Mouse (Mus musculus) hindbrain, embryonic 13.5 days (tissue): ENCODE measurements at regions not wholly inside any gene's neighbourhood (a gene's known extent, or its start where the extent isn't known, plus 50 kb on each side); places are given as distances from the start of the nearest gene placed in this dataset.

ENCODE experiments used
- ATAC-seq: fragments of 200-750 bp; cut with Nextera tagmentation; 2 replicates; pipeline ENCODE4 v1.8.0; 2017; ENCODE audit warnings: moderate TSS enrichment; ENCODE audit not compliant: low FRiP score
- H3K27ac ChIP-seq: fragments of 300-500 bp; sonication (generic); 2 replicates; pipeline ENCODE4 v1.5.1; 2015; ENCODE audit warnings: inconsistent platforms, mild to moderate bottlenecking, moderate library complexity
- H3K27me3 ChIP-seq: fragments of 300-500 bp; sonication (generic); 2 replicates; pipeline ENCODE4 v1.6.1; 2015; ENCODE audit warnings: mild to moderate bottlenecking, inconsistent platforms
- H3K36me3 ChIP-seq: fragments of 300-500 bp; sonication (generic); 2 replicates; pipeline ENCODE4 v1.6.1; 2015; ENCODE audit warnings: mild to moderate bottlenecking, inconsistent platforms
- H3K4me1 ChIP-seq: fragments of 300-500 bp; sonication (generic); replicated peaks from 2 replicates; pipeline ENCODE4 v1.6.1; 2015; ENCODE audit warnings: inconsistent platforms
- H3K4me2 ChIP-seq: fragments of 300-500 bp; sonication (generic); 2 replicates; pipeline ENCODE4 v1.6.1; 2015; ENCODE audit warnings: inconsistent platforms, mild to moderate bottlenecking, moderate library complexity
- H3K4me3 ChIP-seq: fragments of 300-500 bp; sonication (generic); 2 replicates; pipeline ENCODE4 v1.5.1; 2015; ENCODE audit warnings: mild to moderate bottlenecking, inconsistent platforms
- H3K9ac ChIP-seq: fragments of 300-500 bp; sonication (generic); 2 replicates; pipeline ENCODE4 v1.6.1; 2015; ENCODE audit warnings: mild to moderate bottlenecking, inconsistent platforms
- H3K9me3 ChIP-seq: fragments of 300-500 bp; sonication (generic); 2 replicates; pipeline ENCODE4 v1.6.1; 2016; ENCODE audit warnings: inconsistent platforms
- WGBS: fragments of 180-500 bp; shearing (Covaris S2); methylation state at CpG from one replicate; pipeline ENCODE4 v1.1.7; 2015; 5-methylcytosine and 5-hydroxymethylcytosine counted together

GRCm38 (mm10) chr4:124292254-124292653, 318.3 kb downstream of the 3100002H09Rik start:
- WGBS = 17% methylated on average over 17 of the region's 17 CpGs
- Histone ChIP-seq H3K27me3 (no peaks in the 10 kb centered on the region), H3K9ac (peak overlapping the region; percentile 39; the same call in 1 of the 2 replicates), H3K4me2 (peak overlapping the region; percentile 30; the same call in 1 of the 2 replicates), H3K9me3 (no peaks in the 10 kb centered on the region), H3K36me3 (no peaks in the 10 kb centered on the region), H3K27ac (peak overlapping the region; percentile 44; the same call in 1 of the 2 replicates), H3K4me3 (no peak overlapping the region), H3K4me1 (peaks cover 13% of the 10 kb centered on the region)
- ATAC-seq = peak; percentile 54; the same call in 1 of the 2 replicates

GRCm38 (mm10) chr4:124291767-124292166, 318.8 kb downstream of the 3100002H09Rik start:
- H3K27ac ChIP-seq = 0 out of 2 replicates have a peak overlapping the region, but pooled peaks have one; percentile 44
- ATAC-seq = no peak

GRCm38 (mm10) chr4:124287471-124287870, 323.1 kb downstream of the 3100002H09Rik start:
- ATAC-seq = no peak
- no peak overlapping the region for H3K4me2 ChIP-seq
- WGBS = 79% methylated on average over 6 of the region's 6 CpGs
- H3K4me3 ChIP-seq = no peak overlapping the region
- H3K27ac ChIP-seq = no peak overlapping the region
- H3K27me3 ChIP-seq = no peaks in the 10 kb centered on the region
- no peak overlapping the region for H3K9ac ChIP-seq
- H3K36me3 ChIP-seq = no peaks in the 10 kb centered on the region
- no peaks in the 10 kb centered on the region for H3K9me3 ChIP-seq
- peaks cover 10% of the 10 kb centered on the region for H3K4me1 ChIP-seq

More at GRCm38 (mm10) chr4:124291767-124292166, 318.8 kb downstream of the 3100002H09Rik start:
- Histone ChIP-seq H3K4me1 (peaks cover 13% of the 10 kb centered on the region), H3K27me3 (no peaks in the 10 kb centered on the region), H3K9me3 (no peaks in the 10 kb centered on the region), H3K36me3 (no peaks in the 10 kb centered on the region), H3K4me2 (no peak overlapping the region), H3K9ac (no peak overlapping the region), H3K4me3 (no peak overlapping the region)
- WGBS = 66% methylated on average over 8 of the region's 8 CpGs

GRCm38 (mm10) chr4:124278681-124279080, 331.9 kb downstream of the 3100002H09Rik start:
- H3K4me3 ChIP-seq = no peak overlapping the region
- ATAC-seq = no peak
- H3K27me3 ChIP-seq = peaks cover 39% of the 10 kb centered on the region; the same call in 1 of the 2 replicates
- no peaks in the 10 kb centered on the region for H3K36me3 ChIP-seq
- H3K9me3 ChIP-seq = no peaks in the 10 kb centered on the region
- peaks cover 28% of the 10 kb centered on the region for H3K4me1 ChIP-seq
- WGBS = 5% methylated on average over 10 of the region's 10 CpGs
- no peak overlapping the region for H3K4me2 ChIP-seq
- H3K9ac ChIP-seq = 0 out of 2 replicates have a peak overlapping the region, but pooled peaks have one; percentile 39
- no peak overlapping the region for H3K27ac ChIP-seq

- Histone ChIP-seq H3K36me3 (no peaks in the 10 kb centered on the region), H3K4me2 (peak overlapping the region; percentile 73), H3K27me3 (peaks cover 45% of the 10 kb centered on the region; the same call in 1 of the 2 replicates), H3K27ac (peak overlapping the region; percentile 79), H3K4me1 (peaks cover 28% of the 10 kb centered on the region), H3K9me3 (no peaks in the 10 kb centered on the region), H3K4me3 (peak overlapping the region; percentile 37), H3K9ac (peak overlapping the region; percentile 69)
- ATAC-seq = peak; percentile 55
- WGBS = under 1% methylated on average over 43 of the region's 43 CpGs
Observed at GRCm38 (mm10) chr4:124277456-124278181, 333.0 kb downstream of the 3100002H09Rik start.

- 3% methylated on average over 21 of the region's 21 CpGs for WGBS
- Histone ChIP-seq H3K9ac (peak overlapping the region; percentile 69), H3K9me3 (no peaks in the 10 kb centered on the region), H3K27me3 (peaks cover 51% of the 10 kb centered on the region; the same call in 1 of the 2 replicates), H3K4me2 (peak overlapping the region; percentile 73), H3K27ac (peak overlapping the region; percentile 79), H3K4me1 (peaks cover 28% of the 10 kb centered on the region), H3K36me3 (no peaks in the 10 kb centered on the region), H3K4me3 (peak overlapping the region; percentile 37)
- ATAC-seq = peak; percentile 78
Observed at GRCm38 (mm10) chr4:124276741-124277455, 333.7 kb downstream of the 3100002H09Rik start.

GRCm38 (mm10) chr4:124272002-124272401, 338.6 kb downstream of the 3100002H09Rik start:
- Histone ChIP-seq H3K4me1 (peaks cover 11% of the 10 kb centered on the region), H3K9me3 (no peaks in the 10 kb centered on the region), H3K9ac (no peak overlapping the region), H3K36me3 (no peaks in the 10 kb centered on the region), H3K27me3 (peaks cover 49% of the 10 kb centered on the region), H3K4me2 (no peak overlapping the region), H3K4me3 (no peak overlapping the region), H3K27ac (no peak overlapping the region)
- 82% methylated on average over 2 of the region's 2 CpGs for WGBS
- no peak for ATAC-seq

GRCm38 (mm10) chr4:124268404-124268803, 342.2 kb downstream of the 3100002H09Rik start:
- Histone ChIP-seq H3K4me3 (no peak overlapping the region), H3K27ac (no peak overlapping the region), H3K9ac (no peak overlapping the region), H3K4me2 (no peak overlapping the region), H3K9me3 (no peaks in the 10 kb centered on the region), H3K27me3 (peaks cover 32% of the 10 kb centered on the region), H3K4me1 (peaks cover 21% of the 10 kb centered on the region), H3K36me3 (no peaks in the 10 kb centered on the region)
- no peak for ATAC-seq
- 86% methylated on average over 4 of the region's 4 CpGs for WGBS

GRCm38 (mm10) chr4:124266573-124266972, 344.0 kb downstream of the 3100002H09Rik start:
- peak; percentile 52; the same call in 1 of the 2 replicates for ATAC-seq
- no peak overlapping the region for H3K27ac ChIP-seq

GRCm38 (mm10) chr4:124265527-124265926, 345.1 kb downstream of the 3100002H09Rik start:
- WGBS = 78% methylated on average over 15 of the region's 15 CpGs
- H3K4me1 ChIP-seq = peaks cover 21% of the 10 kb centered on the region
- no peaks in the 10 kb centered on the region for H3K9me3 ChIP-seq
- H3K27me3 ChIP-seq = peaks cover 16% of the 10 kb centered on the region
- no peak overlapping the region for H3K4me2 ChIP-seq
- no peak overlapping the region for H3K9ac ChIP-seq
- 0 out of 2 replicates have a peak overlapping the region, but pooled peaks have one; percentile 6 for H3K27ac ChIP-seq
- no peak overlapping the region for H3K4me3 ChIP-seq
- no peak for ATAC-seq
- no peaks in the 10 kb centered on the region for H3K36me3 ChIP-seq

More at GRCm38 (mm10) chr4:124266573-124266972, 344.0 kb downstream of the 3100002H09Rik start:
- no peak overlapping the region for H3K9ac ChIP-seq
- no peaks in the 10 kb centered on the region for H3K36me3 ChIP-seq
- H3K4me2 ChIP-seq = no peak overlapping the region
- WGBS = 21% methylated on average over 4 of the region's 4 CpGs
- no peaks in the 10 kb centered on the region for H3K9me3 ChIP-seq
- H3K4me1 ChIP-seq = peaks cover 21% of the 10 kb centered on the region
- no peak overlapping the region for H3K4me3 ChIP-seq
- H3K27me3 ChIP-seq = peaks cover 18% of the 10 kb centered on the region

- H3K9me3 ChIP-seq = no peaks in the 10 kb centered on the region
- peaks cover 35% of the 10 kb centered on the region for H3K4me1 ChIP-seq
- H3K27me3 ChIP-seq = peaks cover 43% of the 10 kb centered on the region
- no peak overlapping the region for H3K4me2 ChIP-seq
- ATAC-seq = no peak
- 22% methylated on average over 9 of the region's 9 CpGs for WGBS
- H3K36me3 ChIP-seq = no peaks in the 10 kb centered on the region
- H3K9ac ChIP-seq = no peak overlapping the region
- no peak overlapping the region for H3K4me3 ChIP-seq
- H3K27ac ChIP-seq = no peak overlapping the region
Observed at GRCm38 (mm10) chr4:124257006-124257405, 339.2 kb upstream of the 4930535I16Rik start.

GRCm38 (mm10) chr4:124256515-124256914, 338.7 kb upstream of the 4930535I16Rik start:
- Histone ChIP-seq H3K4me2 (no peak overlapping the region), H3K9ac (no peak overlapping the region), H3K9me3 (no peaks in the 10 kb centered on the region), H3K4me1 (peaks cover 35% of the 10 kb centered on the region), H3K27me3 (peaks cover 48% of the 10 kb centered on the region), H3K4me3 (no peak overlapping the region), H3K36me3 (no peaks in the 10 kb centered on the region), H3K27ac (no peak overlapping the region)
- WGBS = 63% methylated on average over 7 of the region's 7 CpGs
- no peak for ATAC-seq
